ENCODE assay signal across 20 mouse cellular contexts in genomic region chr3:100678951-100679570, GRCm38 (mm10). TPM values are rescaled to one million over a fixed set of nuclear protein-coding genes. Genes with fewer than 3 reads are reported as not detected.
DNase-seq lines count a peak whose midpoint lies in the region; ATAC-seq and TF ChIP-seq lines count a peak whose summit lies in the region.
"Had no signal": no experiment of that assay in that cellular context is flagged by ENCODE, and none has a peak within 500 bp of the region (broad histone marks: within the 10 kb centered on the region; RNA-seq: fewer than 3 reads in every experiment).

No protein-coding gene starts in this region.

- H3K4me1 ChIP-seq in megakaryocyte, embryonic 14.5 days = peaks cover 63% of the 10 kb centered on the region
- H3K4me1 ChIP-seq in embryonic fibroblast, embryonic 13.5 days (ENCODE audit: control insufficient read depth, insufficient read depth, low read length) = peaks cover 5% of the 10 kb centered on the region; the same call in 1 of the 2 replicates

- H3K27ac ChIP-seq in embryonic fibroblast, embryonic 13.5 days (ENCODE audit: insufficient read depth, low read length) = peak overlapping the region; percentile 78
- H3K27ac ChIP-seq: embryonic facial prominence, embryonic 12.5 days; forebrain, embryonic 13.5 days; heart, embryonic 10.5 days; heart, embryonic 15.5 days; hindbrain, embryonic 15.5 days had no signal

- no peak for ATAC-seq in megakaryocyte, adult 5-6 weeks (ENCODE audit: poor library complexity, severe bottlenecking)
- no peak for ATAC-seq in megakaryocyte progenitor cell, adult 5-6 weeks (replicated peaks; ENCODE audit: poor library complexity)
- ATAC-seq: forebrain, embryonic 13.5 days; forebrain, postnatal 0 days; intestine, embryonic 16.5 days had no signal

- peaks cover 17% of the 10 kb centered on the region for H3K36me3 ChIP-seq in megakaryocyte, embryonic 14.5 days (replicated peaks; ENCODE audit: low read length)
- H3K36me3 ChIP-seq: embryonic facial prominence, embryonic 12.5 days; heart, embryonic 10.5 days; heart, embryonic 15.5 days; hindbrain, embryonic 15.5 days had no signal

- no peaks in the 10 kb centered on the region for H3K27me3 ChIP-seq in megakaryocyte, embryonic 14.5 days (replicated peaks)
- H3K27me3 ChIP-seq: embryonic facial prominence, embryonic 12.5 days; forebrain, embryonic 13.5 days; heart, embryonic 15.5 days; hindbrain, embryonic 15.5 days had no signal

- peak overlapping the region; percentile 44 for H3K4me3 ChIP-seq in megakaryocyte, embryonic 14.5 days (replicated peaks)
- no peak overlapping the region for H3K4me3 ChIP-seq in embryonic fibroblast, embryonic 13.5 days (ENCODE audit: insufficient read depth, low read length)
- H3K4me3 ChIP-seq: embryonic facial prominence, embryonic 12.5 days; forebrain, embryonic 13.5 days; heart, embryonic 10.5 days; heart, embryonic 15.5 days; hindbrain, embryonic 15.5 days had no signal

- no peak for TF ChIP-seq POLR2A in embryonic fibroblast, embryonic 13.5 days (IDR thresholded peaks at IDR 0.05; ENCODE audit: low read depth, low read length)

- DNase-seq in adrenal gland, postnatal 14 days = peak; percentile 68
- DNase-seq in adrenal gland, adult 18-20 months (ENCODE audit: low spot score in 2 of 2) = no peak
- peak; percentile 6 for DNase-seq in R1 (ENCODE audit: low read depth, low spot score)
- no peak for DNase-seq in layer of hippocampus, postnatal 36 days
- DNase-seq: cerebellum, adult 11 months; cerebellum, adult 8-10 months; cerebellum, postnatal 14 days; forebrain, postnatal 0 days; gastrocnemius, postnatal 14 days; kidney, adult 8-10 months had no signal

- H3K9me3 ChIP-seq in megakaryocyte, embryonic 14.5 days = no peaks in the 10 kb centered on the region
- H3K9me3 ChIP-seq: embryonic facial prominence, embryonic 12.5 days; forebrain, embryonic 13.5 days; heart, embryonic 10.5 days; heart, embryonic 15.5 days; hindbrain, embryonic 15.5 days had no signal

- no peak for TF ChIP-seq CTCF in embryonic fibroblast, embryonic 13.5 days (IDR thresholded peaks at IDR 0.05; ENCODE audit: borderline replicate concordance, insufficient read depth, low read length)

RNA-seq across cellular contexts. Expression of gene Man1a2, which starts 6.2 kb away (rescaled TPM):
- 89.6 and 90.3 TPM in 2 replicates for total RNA-seq in adrenal gland, postnatal 14 days (2021)
- 100 to 1,000 TPM in 1 of 2 experiments, 10 to 100 TPM in 1; 81.8 to 117 TPM for total RNA-seq in adrenal gland, adult 18-20 months (2021)
- 20.6 and 43.4 TPM in 2 replicates for polyA plus RNA-seq in megakaryocyte, embryonic 14.5 days (2012; ENCODE audit: insufficient read depth, low replicate concordance)
- 14.8 and 16.2 TPM in 2 replicates for total RNA-seq in megakaryocyte, adult 5-6 weeks (2015)
- 40.0 and 47.9 TPM in 2 replicates for total RNA-seq in megakaryocyte, adult 5-6 weeks (2017)
- 148 and 149 TPM in 2 replicates for polyA plus RNA-seq in embryonic fibroblast, embryonic 13.5 days (2011; ENCODE audit: insufficient read length, low read depth, missing spikeins)
- total RNA-seq in megakaryocyte progenitor cell, adult 5-6 weeks (2015) = 19.3 and 19.4 TPM in 2 replicates
- total RNA-seq in megakaryocyte progenitor cell, adult 5-6 weeks (2017) = 56.8 and 84.3 TPM in 2 replicates
- 100 to 1,000 TPM; 128 to 140 TPM for total RNA-seq in layer of hippocampus, postnatal 36 days (2021)

Comparison
In these comparisons a context has a peak if more than half of its experiments do, and no peak if none do; other contexts are left out.
1. DNase-seq: peak in adrenal gland, postnatal 14 days (single experiment) and R1 (single experiment); none in adrenal gland, adult 18-20 months (0 of 2) and layer of hippocampus, postnatal 36 days (0 of 2).